7 mouse cellular contexts compared by ENCODE assay signal in the genomic region with DNA sequence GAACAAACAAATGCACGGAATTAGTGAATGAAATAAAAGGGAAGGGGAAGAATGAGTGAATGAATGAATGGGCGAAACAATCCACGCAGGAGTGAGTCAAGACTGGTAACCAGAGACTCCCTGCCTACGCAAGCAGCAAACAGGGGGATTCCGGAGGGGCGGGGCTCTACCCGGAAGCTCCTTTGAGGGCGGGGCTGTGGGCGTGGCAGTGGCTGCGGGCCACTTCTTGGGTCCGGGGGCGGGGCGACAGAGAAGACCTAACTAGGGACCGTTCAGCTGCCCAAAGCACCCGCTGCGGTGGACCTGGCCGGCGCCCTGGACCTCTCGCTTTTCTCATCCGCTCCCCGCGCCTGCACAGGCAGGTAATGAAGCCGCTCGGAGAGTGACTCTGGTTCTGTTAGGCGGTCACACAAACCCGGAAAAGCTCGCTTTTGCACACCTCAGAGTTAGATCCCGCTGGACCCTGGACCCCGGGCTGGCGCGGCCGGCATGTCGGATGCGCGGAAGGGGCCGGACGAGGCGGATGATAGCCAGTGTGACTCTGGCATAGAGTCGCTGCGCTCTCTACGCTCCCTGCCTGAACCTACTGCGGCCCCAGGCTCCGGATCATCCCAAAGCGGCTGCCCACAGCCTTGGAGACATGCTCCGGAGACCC. TPM values are rescaled to one million over a fixed set of nuclear protein-coding genes. Genes with fewer than 3 reads are reported as not detected.
A peak's percentile ranks its signal among the peaks of the same experiment; 100 is the strongest.
DNase-seq lines count a peak whose midpoint lies in the region; ATAC-seq lines count a peak whose summit lies in the region.

Gene Nfkbie (plus strand): TSS at position 252 of the 655 bp plus-strand sequence.

- H3K4me3 ChIP-seq in intestine, embryonic 16.5 days (ENCODE audit: low read length), result peak within 1 kb of the TSS; percentile 72
- H3K4me3 ChIP-seq in limb, embryonic 10.5 days, result peak within 1 kb of the TSS; percentile 68
- peak within 1 kb of the TSS; percentile 57 for H3K4me3 ChIP-seq in midbrain, embryonic 12.5 days

- no peaks in the 10 kb centered on the region for H3K36me3 ChIP-seq in intestine, embryonic 16.5 days (ENCODE audit: control insufficient read depth, insufficient read depth, low read length)
- no peaks in the 10 kb centered on the region for H3K36me3 ChIP-seq in limb, embryonic 10.5 days
- no peaks in the 10 kb centered on the region for H3K36me3 ChIP-seq in midbrain, embryonic 12.5 days

- intact Hi-C loops in gastrocnemius, postnatal 36 days (cut with DNase I), result no loop called here

- under 1% methylated on average over 45 of the region's 45 CpGs for WGBS in intestine, embryonic 16.5 days
- under 1% methylated on average over 45 of the region's 45 CpGs for WGBS in limb, embryonic 10.5 days
- under 1% methylated on average over 45 of the region's 45 CpGs for WGBS in midbrain, embryonic 12.5 days

- peaks cover 9% of the 10 kb centered on the region for H3K27me3 ChIP-seq in intestine, embryonic 16.5 days (replicated peaks; ENCODE audit: control insufficient read depth, insufficient read depth, low read length)
- H3K27me3 ChIP-seq in limb, embryonic 10.5 days (ENCODE audit: low read depth, poor library complexity, severe bottlenecking), result peaks cover 52% of the 10 kb centered on the region
- H3K27me3 ChIP-seq in midbrain, embryonic 12.5 days, result peaks cover 49% of the 10 kb centered on the region

- H3K27ac ChIP-seq in intestine, embryonic 16.5 days (ENCODE audit: low read length), result no peak within 1 kb of the TSS
- H3K27ac ChIP-seq in limb, embryonic 10.5 days, result peak within 1 kb of the TSS; percentile 56; the same call in 1 of the 2 replicates
- no peak within 1 kb of the TSS for H3K27ac ChIP-seq in midbrain, embryonic 12.5 days (replicated peaks)

- H3K4me2 ChIP-seq in intestine, embryonic 16.5 days (ENCODE audit: low read depth, low read length), result peak within 1 kb of the TSS; percentile 94
- peak within 1 kb of the TSS; percentile 95 for H3K4me2 ChIP-seq in midbrain, embryonic 12.5 days (replicated peaks)

- peaks cover 11% of the 10 kb centered on the region; the same call in 1 of the 2 replicates for H3K4me1 ChIP-seq in intestine, embryonic 16.5 days (ENCODE audit: control insufficient read depth, insufficient read depth, low read length)
- H3K4me1 ChIP-seq in limb, embryonic 10.5 days, result peaks cover 49% of the 10 kb centered on the region
- H3K4me1 ChIP-seq in midbrain, embryonic 12.5 days, result peaks cover 36% of the 10 kb centered on the region

- DNase-seq in adrenal gland, adult 2 months, result peak; percentile 98
- DNase-seq in embryo, embryonic 11.5 days (ENCODE audit: low read depth, low spot score), result peak; percentile 85
- DNase-seq in gastrocnemius, postnatal 36 days, result peak; percentile 91
- DNase-seq in limb, embryonic 10.5 days (ENCODE audit: low spot score), result peak; percentile 100
- DNase-seq in skeletal muscle tissue, adult 2 months (ENCODE audit: low read depth, low spot score), result peak; percentile 85

- peak within 1 kb of the TSS; percentile 74 for H3K9ac ChIP-seq in intestine, embryonic 16.5 days (ENCODE audit: low read depth, low read length)
- H3K9ac ChIP-seq in midbrain, embryonic 12.5 days (replicated peaks), result peak within 1 kb of the TSS; percentile 73

- H3K9me3 ChIP-seq in intestine, embryonic 16.5 days (ENCODE audit: control insufficient read depth, low read length), result no peaks in the 10 kb centered on the region
- no peaks in the 10 kb centered on the region for H3K9me3 ChIP-seq in limb, embryonic 10.5 days (replicated peaks)
- no peaks in the 10 kb centered on the region for H3K9me3 ChIP-seq in midbrain, embryonic 12.5 days

- ATAC-seq in intestine, embryonic 16.5 days, result peak; percentile 88
- peak; percentile 76 for ATAC-seq in midbrain, embryonic 12.5 days (ENCODE audit: low FRiP score, low read depth)

RNA-seq across cellular contexts. Expression of gene Nfkbie, which starts in this region (rescaled TPM):
- 1 to 10 TPM; 3.0 to 5.6 TPM for total RNA-seq in adrenal gland, adult 2 months (2021)
- polyA plus RNA-seq in adrenal gland, adult 2 months (2012; rRNA removed), result 5.2 and 6.4 TPM in 2 replicates
- under 1 TPM; 0.64 to 0.79 TPM for total RNA-seq in gastrocnemius, postnatal 36 days (2021)
- 5.0 and 5.5 TPM in 2 replicates for polyA plus RNA-seq in intestine, embryonic 16.5 days (2015; fragmentation: Nextera tagmentation; extraction: Ambion mirVana)
- 5.1 and 5.2 TPM in 2 replicates for polyA plus RNA-seq in limb, embryonic 10.5 days (2016; fragmentation: Nextera tagmentation; extraction: Ambion mirVana)
- polyA plus RNA-seq in midbrain, embryonic 12.5 days (2016; fragmentation: Nextera tagmentation; extraction: Ambion mirVana), result 6.8 and 7.9 TPM in 2 replicates

Comparison
In these comparisons a context has a peak if more than half of its experiments do, and no peak if none do; other contexts are left out.
1. Peak in DNase-seq in gastrocnemius, postnatal 36 days; RNA of the gene not detected or under 1 TPM.